Mouse (Mus musculus): Measurements from ENCODE around the gene Wdr18. TPM values are rescaled to one million over a fixed set of nuclear protein-coding genes. Genes with fewer than 3 reads are reported as not detected.
A peak's percentile ranks its signal among the peaks of the same experiment; 100 is the strongest.

Wdr18 gene
- polyA plus RNA-seq, 1 experiment from 2014 or later = 174 TPM

DNA sequence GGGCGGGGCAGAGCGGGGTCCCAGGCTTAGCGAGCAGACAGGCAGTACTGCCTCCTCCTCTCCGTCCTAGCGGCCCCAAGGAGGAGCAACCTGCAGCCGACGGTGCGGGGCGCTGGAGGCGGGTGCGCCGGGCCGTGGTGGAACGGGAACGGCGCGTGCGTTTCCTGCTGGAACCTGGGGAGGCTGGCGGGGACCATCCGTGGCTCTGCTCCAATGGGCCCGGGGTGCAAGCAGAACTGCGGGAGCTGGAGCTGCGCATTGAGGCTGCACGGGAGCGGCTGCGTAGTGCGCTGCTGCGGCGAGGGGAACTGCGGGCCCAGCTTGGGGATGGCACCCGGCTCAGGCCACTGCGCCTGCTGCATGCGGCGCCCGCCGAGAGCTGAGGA lies 16.8 kb downstream of the Wdr18 start:
- Histone ChIP-seq H3K4me3 (peak overlapping the region; percentile 20), H3K36me3 (peaks cover 81% of the 10 kb centered on the region), H3K27ac (no peak overlapping the region), H3K4me1 (no peaks in the 10 kb centered on the region; the same call in 1 of the 2 replicates), H3K9me3 (replicated peaks) (0 out of 2 replicates have a peak, but pooled peaks cover 3% of the 10 kb centered on the region), H3K27me3 (ENCODE audit: low read depth, poor library complexity, severe bottlenecking) (peaks cover 26% of the 10 kb centered on the region)
- WGBS = 73% methylated on average over 36 of the region's 36 CpGs
- DNase-seq (ENCODE audit: low spot score) = no peak

- H3K27me3 ChIP-seq (ENCODE audit: low read depth, poor library complexity, severe bottlenecking) = peaks cover 20% of the 10 kb centered on the region
- H3K9me3 ChIP-seq (replicated peaks) = 0 out of 2 replicates have a peak, but pooled peaks cover 3% of the 10 kb centered on the region
- no peak for DNase-seq (ENCODE audit: low spot score)
- peak overlapping the region; percentile 20; the same call in 1 of the 2 replicates for H3K4me3 ChIP-seq
- 82% methylated on average over 28 of the region's 28 CpGs for WGBS
- H3K27ac ChIP-seq = no peak overlapping the region
- H3K36me3 ChIP-seq = peaks cover 83% of the 10 kb centered on the region
- peaks cover under 1% of the 10 kb centered on the region for H3K4me1 ChIP-seq
These were observed 17.4 kb downstream of the Wdr18 start for GRCm38 (mm10) chr10:79977324-79977723.

- Histone ChIP-seq H3K9me3 (replicated peaks) (0 out of 2 replicates have a peak, but pooled peaks cover 3% of the 10 kb centered on the region), H3K4me1 (peaks cover 8% of the 10 kb centered on the region), H3K27me3 (ENCODE audit: low read depth, poor library complexity, severe bottlenecking) (peaks cover 13% of the 10 kb centered on the region), H3K27ac (no peak overlapping the region), H3K4me3 (peak overlapping the region; percentile 4; the same call in 1 of the 2 replicates), H3K36me3 (peaks cover 87% of the 10 kb centered on the region)
- no peak for DNase-seq (ENCODE audit: low spot score)
- 96% methylated on average over 21 of the region's 21 CpGs for WGBS
These were observed 18.1 kb downstream of the Wdr18 start for GRCm38 (mm10) chr10:79978061-79978460.

DNA sequence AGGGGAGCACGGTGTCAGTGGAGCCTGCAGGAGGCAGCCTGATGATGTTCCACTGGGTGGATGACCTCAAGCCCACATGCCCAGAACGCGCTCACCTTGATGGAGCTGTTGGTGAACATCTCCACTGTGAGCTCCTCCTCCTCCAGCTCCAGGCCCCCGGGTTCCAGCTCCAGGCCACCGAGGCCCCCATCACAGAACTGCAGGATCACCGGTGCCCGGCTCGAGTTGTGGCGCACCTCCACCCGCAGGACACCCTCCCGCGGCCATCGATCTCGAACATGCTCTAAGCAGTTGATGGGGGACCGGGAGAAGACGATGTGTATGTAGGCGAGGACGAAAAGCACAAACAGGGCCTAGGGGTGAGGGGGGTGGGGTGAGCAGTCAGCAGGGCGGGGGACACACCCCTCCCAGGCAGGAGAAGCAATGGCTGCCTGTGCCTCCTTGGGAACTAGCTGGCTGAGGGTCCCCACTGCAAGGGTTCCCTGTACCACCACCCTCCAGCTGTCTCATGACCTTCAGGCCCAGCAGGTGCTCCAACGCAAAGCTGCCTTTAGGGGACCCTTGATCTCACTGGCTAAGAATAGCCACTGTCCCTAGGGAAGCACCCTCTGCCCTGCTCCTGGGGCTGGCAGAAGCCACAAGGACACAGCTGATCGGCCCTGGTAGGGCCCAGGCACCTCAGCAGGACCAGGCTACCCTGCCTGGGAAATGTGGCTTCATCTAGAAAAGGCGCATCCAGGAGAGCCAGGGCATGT lies 19.6 kb downstream of the Wdr18 start:
- Histone ChIP-seq H3K27me3 (ENCODE audit: low read depth, poor library complexity, severe bottlenecking) (no peaks in the 10 kb centered on the region; the same call in 1 of the 2 replicates), H3K27ac (no peak overlapping the region), H3K36me3 (peaks cover 76% of the 10 kb centered on the region), H3K9me3 (replicated peaks) (0 out of 2 replicates have a peak, but pooled peaks cover 3% of the 10 kb centered on the region), H3K4me1 (peaks cover 15% of the 10 kb centered on the region), H3K4me3 (no peak overlapping the region)
- DNase-seq (ENCODE audit: low spot score) = no peak
- 92% methylated on average over 22 of the region's 22 CpGs for WGBS

DNA sequence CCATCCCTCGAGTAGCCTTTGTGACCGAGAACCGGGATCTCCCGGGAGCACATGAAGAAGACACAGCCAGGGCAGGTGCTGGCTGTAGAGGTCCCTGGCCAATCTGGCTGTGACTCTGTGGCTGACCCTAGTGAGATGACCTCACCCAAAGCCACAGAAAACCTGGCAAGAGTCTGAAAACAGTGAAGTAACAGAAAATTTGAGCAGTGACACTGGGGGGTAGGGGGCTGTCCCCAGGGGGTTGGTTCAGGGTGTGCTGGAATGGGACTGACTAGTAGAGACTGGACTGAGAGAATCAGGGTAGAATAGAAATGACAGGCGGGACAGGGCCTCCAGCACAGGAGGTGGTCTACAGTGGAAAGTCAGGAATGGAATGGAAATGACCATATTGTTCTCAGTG lies 23.3 kb downstream of the Wdr18 start:
- H3K27ac ChIP-seq = peak overlapping the region; percentile 92
- H3K36me3 ChIP-seq = peaks cover 41% of the 10 kb centered on the region
- WGBS = 85% methylated on average over 5 of the region's 5 CpGs
- no peak for DNase-seq (ENCODE audit: low spot score)
- H3K9me3 ChIP-seq (replicated peaks) = no peaks in the 10 kb centered on the region
- peak overlapping the region; percentile 80 for H3K4me3 ChIP-seq
- no peaks in the 10 kb centered on the region; the same call in 1 of the 2 replicates for H3K27me3 ChIP-seq (ENCODE audit: low read depth, poor library complexity, severe bottlenecking)
- H3K4me1 ChIP-seq = peaks cover 41% of the 10 kb centered on the region

DNA sequence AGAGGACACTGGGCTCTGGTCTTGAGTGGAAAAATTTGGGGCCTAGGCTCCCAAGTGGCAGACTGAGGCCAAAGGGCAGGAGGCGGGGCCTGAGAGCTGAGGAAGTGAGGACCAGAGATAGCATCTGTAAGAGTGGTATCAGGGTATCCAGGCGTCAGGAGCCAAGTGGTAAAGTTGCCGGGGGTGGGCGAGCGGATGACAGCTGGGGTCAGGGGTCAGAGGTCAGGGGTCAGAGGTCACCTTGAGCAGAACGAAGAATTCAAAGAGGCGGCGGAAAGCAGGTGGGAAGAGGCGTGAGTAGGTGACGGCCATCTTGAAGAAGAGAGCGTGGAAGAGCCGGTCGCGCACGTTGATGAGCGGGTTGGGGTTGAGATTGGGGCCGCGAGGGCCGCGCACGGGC lies 23.7 kb downstream of the Wdr18 start:
- H3K4me1 ChIP-seq = peaks cover 46% of the 10 kb centered on the region
- no peaks in the 10 kb centered on the region for H3K9me3 ChIP-seq (replicated peaks)
- H3K27ac ChIP-seq = peak overlapping the region; percentile 92
- H3K27me3 ChIP-seq (ENCODE audit: low read depth, poor library complexity, severe bottlenecking) = no peaks in the 10 kb centered on the region
- peaks cover 36% of the 10 kb centered on the region for H3K36me3 ChIP-seq
- H3K4me3 ChIP-seq = peak overlapping the region; percentile 80
- under 1% methylated on average over 21 of the region's 21 CpGs for WGBS
- DNase-seq (ENCODE audit: low spot score) = peak; percentile 73

DNA sequence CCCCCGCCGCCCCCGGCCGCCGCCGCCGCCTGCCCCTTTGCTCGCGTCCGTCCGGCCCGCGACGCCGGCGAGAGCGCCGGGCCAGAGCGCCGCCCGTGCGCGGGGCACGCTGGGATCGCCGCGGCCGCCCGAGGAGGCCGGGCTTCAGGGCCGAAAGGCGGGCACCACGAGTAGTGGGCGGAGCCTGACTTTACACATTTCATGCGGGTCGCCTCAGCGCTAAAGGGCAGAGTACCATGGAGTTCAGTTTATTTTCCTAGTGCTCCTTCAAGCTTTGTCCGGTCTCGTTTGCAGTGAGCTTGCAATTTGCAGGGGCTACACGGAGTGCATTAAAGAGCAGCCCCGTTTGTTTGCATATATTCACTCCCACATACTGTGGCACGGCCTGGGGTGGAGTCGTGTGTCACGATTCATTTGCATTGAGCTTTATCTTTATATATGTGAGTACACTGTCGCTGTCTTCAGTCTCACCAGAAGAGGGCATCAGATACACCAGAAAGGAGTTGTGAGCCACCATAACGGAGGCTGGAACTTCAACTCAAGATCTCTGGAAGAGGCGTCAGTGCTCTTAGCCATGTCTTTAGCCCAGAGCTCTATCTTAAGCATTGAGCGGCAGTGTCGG lies 24.4 kb downstream of the Wdr18 start, which contains the start of gene Tmem259:
Gene Tmem259, minus strand, starts transcription at position 136 of the 622 bp plus-strand sequence.
- Histone ChIP-seq H3K27ac (peak within 1 kb of the TSS; percentile 92), H3K4me3 (peak within 1 kb of the TSS; percentile 80), H3K4me1 (peaks cover 52% of the 10 kb centered on the region), H3K27me3 (ENCODE audit: low read depth, poor library complexity, severe bottlenecking) (no peaks in the 10 kb centered on the region), H3K9me3 (replicated peaks) (no peaks in the 10 kb centered on the region), H3K36me3 (peaks cover 30% of the 10 kb centered on the region)
- 2% methylated on average over 49 of the region's 49 CpGs for WGBS
- peak; percentile 85 for DNase-seq (ENCODE audit: low spot score)

GRCm38 (mm10) chr10:79984871-79985270 lies 24.9 kb downstream of the Wdr18 start:
- peak overlapping the region; percentile 80 for H3K4me3 ChIP-seq
- H3K36me3 ChIP-seq = peaks cover 24% of the 10 kb centered on the region
- H3K27me3 ChIP-seq (ENCODE audit: low read depth, poor library complexity, severe bottlenecking) = no peaks in the 10 kb centered on the region
- no peaks in the 10 kb centered on the region for H3K9me3 ChIP-seq (replicated peaks)
- H3K27ac ChIP-seq = peak overlapping the region; percentile 92
- DNase-seq (ENCODE audit: low spot score) = peak; percentile 89
- H3K4me1 ChIP-seq = peaks cover 58% of the 10 kb centered on the region
- WGBS = 0% methylated on average over 22 of the region's 22 CpGs

- H3K9me3 ChIP-seq (replicated peaks) = no peaks in the 10 kb centered on the region
- peak overlapping the region; percentile 92 for H3K27ac ChIP-seq
- H3K36me3 ChIP-seq = peaks cover 17% of the 10 kb centered on the region
- WGBS = 6% methylated on average over 35 of the region's 35 CpGs
- no peaks in the 10 kb centered on the region for H3K27me3 ChIP-seq (ENCODE audit: low read depth, poor library complexity, severe bottlenecking)
- peaks cover 64% of the 10 kb centered on the region for H3K4me1 ChIP-seq
- H3K4me3 ChIP-seq = peak overlapping the region; percentile 80
- DNase-seq (ENCODE audit: low spot score) = peak; percentile 68
These were observed 25.6 kb downstream of the Wdr18 start for GRCm38 (mm10) chr10:79985334-79986231.

- DNase-seq (ENCODE audit: low spot score) = no peak
- Histone ChIP-seq H3K4me1 (peaks cover 71% of the 10 kb centered on the region), H3K9me3 (replicated peaks) (0 out of 2 replicates have a peak, but pooled peaks cover 4% of the 10 kb centered on the region), H3K27me3 (ENCODE audit: low read depth, poor library complexity, severe bottlenecking) (no peaks in the 10 kb centered on the region), H3K36me3 (peaks cover 17% of the 10 kb centered on the region), H3K27ac (peak overlapping the region; percentile 93; the same call in 1 of the 2 replicates), H3K4me3 (peak overlapping the region; percentile 80)
- 46% methylated on average over 6 of the region's 6 CpGs for WGBS
These were observed 26.4 kb downstream of the Wdr18 start for GRCm38 (mm10) chr10:79986232-79986878.

DNA sequence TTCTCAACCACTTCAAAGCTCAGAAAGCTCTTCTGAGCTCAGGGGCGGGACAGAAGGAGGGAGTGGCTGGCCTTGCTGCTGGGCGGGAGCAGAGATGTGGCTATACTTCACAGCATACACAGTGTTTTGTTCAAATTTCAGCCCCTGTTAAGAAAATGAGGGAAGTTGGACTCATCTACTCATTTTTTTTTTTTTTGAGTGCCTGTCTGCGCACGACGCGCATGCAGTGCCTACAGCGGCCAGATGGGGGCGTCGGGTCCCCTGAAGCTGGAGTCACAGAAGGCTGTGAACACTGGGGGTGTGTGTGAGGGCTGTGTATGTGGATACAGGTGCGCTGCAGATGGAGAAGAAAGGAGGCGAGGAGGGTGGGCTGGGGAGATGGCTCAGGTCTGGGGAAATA lies 27.0 kb downstream of the Wdr18 start:
- peak; percentile 92 for DNase-seq (ENCODE audit: low spot score)
- peaks cover 71% of the 10 kb centered on the region for H3K4me1 ChIP-seq
- H3K36me3 ChIP-seq = peaks cover 18% of the 10 kb centered on the region
- H3K4me3 ChIP-seq = peak overlapping the region; percentile 65
- WGBS = 6% methylated on average over 11 of the region's 11 CpGs
- no peaks in the 10 kb centered on the region for H3K27me3 ChIP-seq (ENCODE audit: low read depth, poor library complexity, severe bottlenecking)
- H3K27ac ChIP-seq = peak overlapping the region; percentile 93
- H3K9me3 ChIP-seq (replicated peaks) = 0 out of 2 replicates have a peak, but pooled peaks cover 4% of the 10 kb centered on the region

Measured in limb, embryonic 10.5 days (tissue).